Mouse (Mus musculus): Measurements from ENCODE around the gene Khnyn. TPM values are rescaled to one million over a fixed set of nuclear protein-coding genes. Genes with fewer than 3 reads are reported as not detected.

Khnyn gene
- polyA plus RNA-seq, 1 experiment, result 1.3 TPM

DNA sequence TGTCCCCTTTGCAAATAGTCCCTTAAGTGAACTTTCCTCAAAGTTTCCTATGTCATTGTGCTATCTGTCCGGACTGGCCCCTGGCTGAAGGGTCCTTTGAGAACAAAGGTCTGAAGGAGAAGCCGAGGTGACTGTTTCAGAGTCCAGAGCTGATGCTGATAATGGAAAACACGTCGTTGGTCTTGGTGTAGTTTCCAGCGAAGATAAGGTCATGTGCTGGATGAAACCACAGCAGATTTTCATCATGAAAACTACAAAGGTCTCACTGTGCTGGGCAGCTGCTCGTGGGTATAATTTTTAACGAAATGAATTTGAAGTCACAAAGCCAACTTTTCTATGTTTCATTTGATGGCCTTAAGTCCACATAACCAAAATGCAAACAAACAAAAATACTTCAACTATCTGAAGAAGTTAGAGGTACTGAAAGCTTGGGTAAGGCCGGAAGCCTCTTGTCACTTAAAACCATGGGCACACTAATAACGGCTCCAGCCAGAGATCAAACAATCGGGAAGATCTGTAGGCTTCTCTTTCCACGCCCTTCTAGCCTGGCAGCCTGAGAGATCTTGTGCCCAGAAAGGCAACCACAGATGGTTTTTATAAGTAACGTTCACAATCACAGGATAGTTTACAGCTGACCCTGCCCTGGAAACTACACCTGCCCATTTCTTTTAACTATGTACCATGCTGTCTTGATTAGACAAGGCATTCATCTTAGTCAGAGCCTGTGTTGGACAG, 44.7 kb downstream of the Khnyn start:
- H3K9me3 ChIP-seq (ENCODE audit: control insufficient read depth, low read length), result no peaks in the 10 kb centered on the region
- no peaks in the 10 kb centered on the region for H3K36me3 ChIP-seq (ENCODE audit: control insufficient read depth)
- TF ChIP-seq TAL1 (IDR thresholded peaks at IDR 0.05; ENCODE audit: low read length) (no peak), GATA1 (IDR thresholded peaks at IDR 0.05; ENCODE audit: low read length) (no peak)
- H3K27me3 ChIP-seq (ENCODE audit: control insufficient read depth), result no peaks in the 10 kb centered on the region
- H3K4me1 ChIP-seq (ENCODE audit: control insufficient read depth), result peaks cover 16% of the 10 kb centered on the region
- H3K4me3 ChIP-seq (replicated peaks), result no peak overlapping the region

DNA sequence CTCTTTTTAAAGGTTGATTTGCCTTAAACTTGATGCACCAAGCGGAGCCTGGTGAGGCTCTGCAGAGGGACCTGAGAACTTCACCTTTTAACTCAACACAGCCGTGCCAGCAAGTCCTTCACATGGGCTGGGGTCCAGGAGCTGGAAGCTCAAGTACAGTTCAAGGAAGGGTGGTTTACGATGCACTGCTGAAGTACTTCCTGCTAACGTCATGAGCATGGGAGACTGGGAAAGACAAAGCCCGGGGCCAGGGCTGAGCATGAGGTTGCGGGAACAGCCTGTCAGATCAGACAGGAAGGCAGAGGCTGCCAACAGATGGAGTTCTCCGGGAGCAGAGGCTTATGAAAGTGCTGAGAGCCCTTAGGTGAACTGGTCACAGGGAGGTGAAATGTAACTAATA, 48.8 kb downstream of the Khnyn start:
- Histone ChIP-seq H3K36me3 (ENCODE audit: control insufficient read depth) (no peaks in the 10 kb centered on the region), H3K4me3 (replicated peaks) (no peak overlapping the region), H3K27me3 (ENCODE audit: control insufficient read depth) (no peaks in the 10 kb centered on the region), H3K4me1 (ENCODE audit: control insufficient read depth) (peaks cover 5% of the 10 kb centered on the region), H3K9me3 (ENCODE audit: control insufficient read depth, low read length) (no peaks in the 10 kb centered on the region)
- TF ChIP-seq GATA1 (IDR thresholded peaks at IDR 0.05; ENCODE audit: low read length), result no peak
- TF ChIP-seq TAL1 (IDR thresholded peaks at IDR 0.05; ENCODE audit: low read length), result no peak

DNA sequence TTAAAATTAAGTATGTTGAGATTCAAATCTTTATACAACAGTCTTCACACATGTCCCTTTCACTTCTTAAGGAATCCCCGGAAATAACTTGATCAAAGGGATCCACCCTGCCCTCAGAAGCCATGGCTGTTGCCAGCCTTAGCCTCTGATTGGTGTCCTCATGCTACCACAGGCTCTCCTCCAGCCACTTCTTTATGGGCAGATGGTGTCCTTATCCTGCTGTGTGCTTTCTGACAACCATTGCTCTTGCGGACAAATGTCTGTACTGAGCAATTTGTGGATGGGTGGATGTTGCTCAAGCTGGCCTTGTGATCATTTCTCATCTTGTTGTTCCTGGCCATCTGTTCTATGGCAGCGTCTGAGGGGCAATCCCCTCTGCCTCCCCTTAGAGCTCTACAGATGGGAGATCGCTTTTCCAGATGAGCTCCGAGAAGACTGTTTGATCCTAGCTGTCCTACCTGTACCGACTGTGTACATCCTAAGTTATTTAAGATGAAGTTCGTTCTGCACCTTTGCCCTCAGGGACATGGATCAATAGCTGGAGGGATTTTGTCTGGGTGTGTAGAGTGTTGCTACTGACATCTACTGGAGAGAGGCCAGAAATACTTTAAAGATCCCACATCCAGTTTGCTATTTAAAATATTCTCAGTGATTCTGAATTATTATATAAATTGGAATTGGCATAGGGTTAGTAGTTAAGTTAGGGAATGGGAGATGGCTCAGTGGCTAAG, 55.5 kb downstream of the Khnyn start:
- Histone ChIP-seq H3K4me1 (ENCODE audit: control insufficient read depth) (peaks cover 5% of the 10 kb centered on the region), H3K36me3 (ENCODE audit: control insufficient read depth) (no peaks in the 10 kb centered on the region), H3K27me3 (ENCODE audit: control insufficient read depth) (peaks cover 2% of the 10 kb centered on the region), H3K9me3 (ENCODE audit: control insufficient read depth, low read length) (no peaks in the 10 kb centered on the region), H3K4me3 (replicated peaks) (no peak overlapping the region)
- TF ChIP-seq GATA1 (IDR thresholded peaks at IDR 0.05; ENCODE audit: low read length), result no peak
- no peak for TF ChIP-seq TAL1 (IDR thresholded peaks at IDR 0.05; ENCODE audit: low read length)

DNA sequence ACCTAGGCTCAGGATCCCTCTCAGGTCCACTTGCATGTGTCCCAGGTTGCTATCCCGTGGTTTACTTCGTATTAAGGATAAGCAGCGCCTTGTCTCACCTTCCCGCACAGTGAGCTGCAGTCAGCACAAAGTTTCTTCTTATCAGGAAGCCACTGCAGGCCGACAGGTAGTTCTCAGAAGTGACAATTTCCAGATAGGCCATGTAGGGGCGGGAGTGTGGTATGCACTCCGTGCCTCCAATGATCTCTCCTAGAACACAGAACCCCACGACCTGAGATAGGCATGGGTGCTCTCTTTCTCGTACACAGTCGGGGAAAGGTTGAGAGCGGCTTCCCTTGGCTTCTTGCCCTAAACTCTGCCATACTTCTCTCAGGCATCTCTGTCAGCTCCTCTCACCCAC, 58.9 kb downstream of the Khnyn start:
- no peak for TF ChIP-seq GATA1 (IDR thresholded peaks at IDR 0.05; ENCODE audit: low read length)
- no peak for TF ChIP-seq TAL1 (IDR thresholded peaks at IDR 0.05; ENCODE audit: low read length)
- peaks cover 5% of the 10 kb centered on the region for H3K4me1 ChIP-seq (ENCODE audit: control insufficient read depth)

DNA sequence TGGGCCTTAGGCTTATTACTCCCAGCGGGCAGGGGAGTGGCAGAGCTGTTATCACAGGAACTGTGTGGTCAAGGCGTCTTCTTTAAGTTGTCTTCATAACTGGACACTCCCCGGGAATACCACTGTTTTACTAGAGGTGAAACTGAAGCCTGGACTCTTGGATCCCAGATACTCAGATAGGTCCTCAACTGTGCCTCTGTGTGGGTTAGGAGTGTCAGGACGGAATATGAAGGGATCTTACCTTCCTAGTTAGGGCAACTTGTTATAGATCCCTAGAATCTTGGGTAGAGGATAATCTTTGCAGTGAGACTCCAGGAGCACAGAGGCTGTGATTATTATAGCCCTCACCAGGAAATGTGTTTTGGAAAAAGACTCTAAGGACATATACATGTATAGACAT, 59.8 kb downstream of the Khnyn start, which contains the start of gene Cma1:
TSS of gene Cma1 (minus strand) at position 101 of the 400 bp plus-strand sequence.
- no peaks in the 10 kb centered on the region for H3K9me3 ChIP-seq (ENCODE audit: control insufficient read depth, low read length)
- H3K36me3 ChIP-seq (ENCODE audit: control insufficient read depth), result no peaks in the 10 kb centered on the region
- peaks cover 9% of the 10 kb centered on the region for H3K27me3 ChIP-seq (ENCODE audit: control insufficient read depth)
- H3K4me1 ChIP-seq (ENCODE audit: control insufficient read depth), result peaks cover 5% of the 10 kb centered on the region
- H3K4me3 ChIP-seq (replicated peaks), result no peak within 1 kb of the TSS
- TF ChIP-seq GATA1 (IDR thresholded peaks at IDR 0.05; ENCODE audit: low read length) (no peak), TAL1 (IDR thresholded peaks at IDR 0.05; ENCODE audit: low read length) (no peak)

More for the DNA sequence above, 58.9 kb downstream of the Khnyn start:
- Histone ChIP-seq H3K4me3 (replicated peaks) (no peak overlapping the region), H3K36me3 (ENCODE audit: control insufficient read depth) (no peaks in the 10 kb centered on the region), H3K27me3 (ENCODE audit: control insufficient read depth) (peaks cover 9% of the 10 kb centered on the region), H3K9me3 (ENCODE audit: control insufficient read depth, low read length) (no peaks in the 10 kb centered on the region)

DNA sequence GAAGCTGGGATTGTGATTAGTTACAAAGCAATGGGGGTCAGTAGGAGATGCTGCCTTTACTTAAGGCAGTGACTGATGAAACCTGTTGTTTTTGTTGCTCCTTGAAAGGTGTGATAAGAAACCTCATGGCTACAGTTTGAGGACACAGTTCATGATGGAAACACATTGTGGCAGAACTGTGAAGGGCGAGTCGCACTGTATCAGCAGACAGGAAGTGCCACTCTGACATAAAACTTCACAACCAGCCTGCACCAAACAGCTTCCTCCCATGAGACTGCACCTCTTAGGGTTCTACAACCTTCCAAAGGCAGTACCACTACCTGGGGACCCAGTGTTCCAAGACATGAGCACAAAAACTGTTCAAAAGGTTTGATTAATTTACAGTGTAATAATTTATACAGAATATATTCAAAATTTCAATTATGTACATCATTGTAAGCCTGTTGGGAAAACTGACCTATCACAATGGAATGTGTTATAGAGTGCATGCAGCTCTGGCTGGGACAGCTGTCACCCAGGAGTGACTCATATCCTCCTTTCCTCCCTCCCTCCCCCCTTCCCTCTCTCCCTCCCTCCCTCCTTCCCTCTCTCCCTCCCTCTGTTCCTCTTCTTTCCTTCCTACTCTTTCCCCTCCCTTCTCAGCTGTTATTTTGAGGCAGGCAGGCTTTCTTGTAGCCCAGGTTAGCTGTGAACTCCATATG, 61.7 kb downstream of the Khnyn start:
- Histone ChIP-seq H3K27me3 (ENCODE audit: control insufficient read depth) (peaks cover 9% of the 10 kb centered on the region), H3K9me3 (ENCODE audit: control insufficient read depth, low read length) (no peaks in the 10 kb centered on the region), H3K4me1 (ENCODE audit: control insufficient read depth) (peaks cover 11% of the 10 kb centered on the region), H3K36me3 (ENCODE audit: control insufficient read depth) (no peaks in the 10 kb centered on the region), H3K4me3 (replicated peaks) (no peak overlapping the region)
- TF ChIP-seq GATA1 (IDR thresholded peaks at IDR 0.05; ENCODE audit: low read length) (no peak), TAL1 (IDR thresholded peaks at IDR 0.05; ENCODE audit: low read length) (no peak)

Other genes with a start within 250 kb of the Khnyn start
- gene Ipo4, start 249.0 kb upstream of the Khnyn start, polyA plus RNA-seq (2012), result 2.2 and 2.9 TPM in 2 replicates
- gene Gm49378, start 247.1 kb upstream of the Khnyn start, polyA plus RNA-seq (2012), result 0.01 and 0.44 TPM in 2 replicates
- gene Tm9sf1, start 241.1 kb upstream of the Khnyn start, polyA plus RNA-seq (2012), result 1.1 and 1.7 TPM in 2 replicates
- gene Tssk4, start 234.8 kb upstream of the Khnyn start, polyA plus RNA-seq (2012), result 0.05 TPM in 1 of 2 replicates, not detected in the other
- gene Mdp1, start 224.4 kb upstream of the Khnyn start, polyA plus RNA-seq (2012), result 1.0 and 1.4 TPM in 2 replicates
- 1.9 and 2.5 TPM in 2 replicates for gene Gmpr2, start 213.0 kb upstream of the Khnyn start, polyA plus RNA-seq (2012)
- gene Nedd8, start 212.8 kb upstream of the Khnyn start, polyA plus RNA-seq (2012), result 6.8 and 9.0 TPM in 2 replicates
- 3.6 and 4.0 TPM in 2 replicates for gene Tinf2, start 203.1 kb upstream of the Khnyn start, polyA plus RNA-seq (2012)
- gene Tgm1, start 171.0 kb upstream of the Khnyn start, polyA plus RNA-seq (2012), result 0.03 and 0.05 TPM in 2 replicates
- 0.28 and 0.46 TPM in 2 replicates for gene Rabggta, start 162.7 kb upstream of the Khnyn start, polyA plus RNA-seq (2012)
- 0.64 TPM in 1 of 2 replicates, not detected in the other for gene Dhrs1, start 139.3 kb upstream of the Khnyn start, polyA plus RNA-seq (2012)
- gene Nop9, start 139.3 kb upstream of the Khnyn start, polyA plus RNA-seq (2012), result 1.1 and 1.5 TPM in 2 replicates
- 0.08 and 0.22 TPM in 2 replicates for gene Cideb, start 126.5 kb upstream of the Khnyn start, polyA plus RNA-seq (2012)
- not detected in 2 replicates for gene Ltb4r2, start 123.5 kb upstream of the Khnyn start, polyA plus RNA-seq (2012)
- 0.08 and 0.13 TPM in 2 replicates for gene Ltb4r1, start 119.0 kb upstream of the Khnyn start, polyA plus RNA-seq (2012)
- gene Adcy4, start 100.9 kb upstream of the Khnyn start, polyA plus RNA-seq (2012), result 0.02 TPM in 1 of 2 replicates, not detected in the other
- 0.47 and 0.58 TPM in 2 replicates for gene Ripk3, start 96.1 kb upstream of the Khnyn start, polyA plus RNA-seq (2012)
- not detected in 2 replicates for gene Nfatc4, start 61.8 kb upstream of the Khnyn start, polyA plus RNA-seq (2012)
- 0.01 and 0.02 TPM in 2 replicates for gene Nynrin, start 30.9 kb upstream of the Khnyn start, polyA plus RNA-seq (2012)
- 0.01 TPM in 1 of 2 replicates, not detected in the other for gene Cbln3, start 555 bp upstream of the Khnyn start, polyA plus RNA-seq (2012)
- 0.18 and 0.20 TPM in 2 replicates for gene Sdr39u1, start 15.3 kb downstream of the Khnyn start, polyA plus RNA-seq (2012)
- gene Cma1, start 59.7 kb downstream of the Khnyn start, polyA plus RNA-seq (2012), result not detected in 2 replicates
- not detected in 2 replicates for gene Cma2, start 66.0 kb downstream of the Khnyn start, polyA plus RNA-seq (2012)
- gene Mcpt1, start 133.0 kb downstream of the Khnyn start, polyA plus RNA-seq (2012), result not detected in 2 replicates
- not detected in 2 replicates for gene Mcpt9, start 145.5 kb downstream of the Khnyn start, polyA plus RNA-seq (2012)
- gene Mcpt2, start 157.1 kb downstream of the Khnyn start, polyA plus RNA-seq (2012), result not detected in 2 replicates
- gene Mcpt4, start 177.4 kb downstream of the Khnyn start, polyA plus RNA-seq (2012), result not detected in 2 replicates
- 0.31 and 0.52 TPM in 2 replicates for gene Mcpt8, start 200.3 kb downstream of the Khnyn start, polyA plus RNA-seq (2012)
- gene Ctsg, start 217.6 kb downstream of the Khnyn start, polyA plus RNA-seq (2012), result 0.31 and 0.42 TPM in 2 replicates
- not detected in 2 replicates for gene Gzme, start 235.7 kb downstream of the Khnyn start, polyA plus RNA-seq (2012)
- not detected in 2 replicates for gene Gzmd, start 247.7 kb downstream of the Khnyn start, polyA plus RNA-seq (2012)

All from erythroblast, embryonic 14.5 days (primary cell).